Mouse (Mus musculus): ENCODE data around the gene Fat3. TPM values are rescaled to one million over a fixed set of nuclear protein-coding genes. Genes with fewer than 3 reads are reported as not detected.

The Fat3 gene
- polyA plus RNA-seq, 1 experiment from 2014 or later = 1.8 TPM

- 82% methylated on average over 3 of the region's 3 CpGs for WGBS
- no peak overlapping the region for H3K4me2 ChIP-seq (ENCODE audit: low read length)
- H3K27ac ChIP-seq (replicated peaks in 1 of 2; ENCODE audit: control insufficient read depth in 1 of 2, insufficient read depth in 1 of 2, low read depth in 2 of 2, low read length in 2 of 2) = no peak overlapping the region
- no peaks in the 10 kb centered on the region for H3K9me3 ChIP-seq (ENCODE audit: control insufficient read depth, low read length)
- ATAC-seq (ENCODE audit: insufficient number of reproducible peaks, insufficient read depth, low FRiP score, low read depth) = no peak
- H3K4me3 ChIP-seq (ENCODE audit: control insufficient read depth in 1 of 2, insufficient read depth in 1 of 2, low read depth in 1 of 2, low read length in 2 of 2) = no peak overlapping the region
- no peaks in the 10 kb centered on the region for H3K36me3 ChIP-seq (ENCODE audit: control insufficient read depth, insufficient read depth, low read length)
- H3K9ac ChIP-seq (ENCODE audit: low read length) = no peak overlapping the region
- H3K27me3 ChIP-seq (ENCODE audit: control insufficient read depth, insufficient read depth, low read length) = no peaks in the 10 kb centered on the region
- no peaks in the 10 kb centered on the region for H3K4me1 ChIP-seq (ENCODE audit: control insufficient read depth in 2 of 2, insufficient read depth in 2 of 2, low read length in 2 of 2)
These were observed 137.4 kb downstream of the Fat3 start for GRCm38 (mm10) chr9:16363713-16364112.

GRCm38 (mm10) chr9:16361811-16362210, 139.3 kb downstream of the Fat3 start:
- WGBS = 19% methylated on average over 5 of the region's 5 CpGs
- no peaks in the 10 kb centered on the region for H3K27me3 ChIP-seq (ENCODE audit: control insufficient read depth, insufficient read depth, low read length)
- H3K4me1 ChIP-seq (ENCODE audit: control insufficient read depth in 2 of 2, insufficient read depth in 2 of 2, low read length in 2 of 2) = no peaks in the 10 kb centered on the region

GRCm38 (mm10) chr9:16356636-16357035, 144.4 kb downstream of the Fat3 start:
- no peak overlapping the region for H3K27ac ChIP-seq (replicated peaks in 1 of 2; ENCODE audit: control insufficient read depth in 1 of 2, insufficient read depth in 1 of 2, low read depth in 2 of 2, low read length in 2 of 2)
- H3K4me1 ChIP-seq (ENCODE audit: control insufficient read depth in 2 of 2, insufficient read depth in 2 of 2, low read length in 2 of 2) = no peaks in the 10 kb centered on the region
- no peaks in the 10 kb centered on the region for H3K9me3 ChIP-seq (ENCODE audit: control insufficient read depth, low read length)
- ATAC-seq (ENCODE audit: insufficient number of reproducible peaks, insufficient read depth, low FRiP score, low read depth) = no peak
- no peak overlapping the region for H3K4me3 ChIP-seq (ENCODE audit: control insufficient read depth in 1 of 2, insufficient read depth in 1 of 2, low read depth in 1 of 2, low read length in 2 of 2)
- no peaks in the 10 kb centered on the region for H3K36me3 ChIP-seq (ENCODE audit: control insufficient read depth, insufficient read depth, low read length)
- H3K27me3 ChIP-seq (ENCODE audit: control insufficient read depth, insufficient read depth, low read length) = no peaks in the 10 kb centered on the region
- no peak overlapping the region for H3K9ac ChIP-seq (ENCODE audit: low read length)
- no peak overlapping the region for H3K4me2 ChIP-seq (ENCODE audit: low read length)
- 77% methylated on average over 4 of the region's 4 CpGs for WGBS

More at GRCm38 (mm10) chr9:16361811-16362210, 139.3 kb downstream of the Fat3 start:
- Histone ChIP-seq H3K9ac (ENCODE audit: low read length) (no peak overlapping the region), H3K4me2 (ENCODE audit: low read length) (no peak overlapping the region), H3K27ac (replicated peaks in 1 of 2; ENCODE audit: control insufficient read depth in 1 of 2, insufficient read depth in 1 of 2, low read depth in 2 of 2, low read length in 2 of 2) (no peak overlapping the region), H3K36me3 (ENCODE audit: control insufficient read depth, insufficient read depth, low read length) (no peaks in the 10 kb centered on the region), H3K9me3 (ENCODE audit: control insufficient read depth, low read length) (no peaks in the 10 kb centered on the region), H3K4me3 (ENCODE audit: control insufficient read depth in 1 of 2, insufficient read depth in 1 of 2, low read depth in 1 of 2, low read length in 2 of 2) (no peak overlapping the region)
- ATAC-seq (ENCODE audit: insufficient number of reproducible peaks, insufficient read depth, low FRiP score, low read depth) = no peak

DNA sequence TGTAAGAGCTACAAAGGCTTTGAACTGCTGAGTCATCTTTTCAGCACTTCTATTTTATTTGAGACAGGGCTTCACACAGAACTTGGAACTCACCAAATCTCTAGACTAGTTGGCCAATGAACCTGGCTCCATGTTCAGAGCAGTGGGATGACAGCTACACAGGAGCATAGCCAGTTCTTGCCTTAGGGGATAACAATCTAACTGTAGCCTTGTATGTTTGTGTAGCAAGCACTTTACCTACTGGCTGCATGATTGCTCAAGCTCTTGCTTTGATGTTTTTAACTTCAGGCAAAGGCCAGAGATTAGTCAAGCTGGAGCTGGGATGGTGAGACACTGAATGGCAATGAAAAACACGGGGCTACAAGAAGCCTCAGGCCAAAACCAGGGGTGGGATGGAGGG, 146.2 kb downstream of the Fat3 start:
- H3K9ac ChIP-seq (ENCODE audit: low read length) = no peak overlapping the region
- H3K27ac ChIP-seq (replicated peaks in 1 of 2; ENCODE audit: control insufficient read depth in 1 of 2, insufficient read depth in 1 of 2, low read depth in 2 of 2, low read length in 2 of 2) = no peak overlapping the region
- no peak overlapping the region for H3K4me3 ChIP-seq (ENCODE audit: control insufficient read depth in 1 of 2, insufficient read depth in 1 of 2, low read depth in 1 of 2, low read length in 2 of 2)
- H3K9me3 ChIP-seq (ENCODE audit: control insufficient read depth, low read length) = no peaks in the 10 kb centered on the region
- H3K4me1 ChIP-seq (ENCODE audit: control insufficient read depth in 2 of 2, insufficient read depth in 2 of 2, low read length in 2 of 2) = no peaks in the 10 kb centered on the region
- H3K27me3 ChIP-seq (ENCODE audit: control insufficient read depth, insufficient read depth, low read length) = no peaks in the 10 kb centered on the region
- H3K36me3 ChIP-seq (ENCODE audit: control insufficient read depth, insufficient read depth, low read length) = no peaks in the 10 kb centered on the region
- 18% methylated on average over 1 of the region's 1 CpGs for WGBS
- no peak for ATAC-seq (ENCODE audit: insufficient number of reproducible peaks, insufficient read depth, low FRiP score, low read depth)
- no peak overlapping the region for H3K4me2 ChIP-seq (ENCODE audit: low read length)

DNA sequence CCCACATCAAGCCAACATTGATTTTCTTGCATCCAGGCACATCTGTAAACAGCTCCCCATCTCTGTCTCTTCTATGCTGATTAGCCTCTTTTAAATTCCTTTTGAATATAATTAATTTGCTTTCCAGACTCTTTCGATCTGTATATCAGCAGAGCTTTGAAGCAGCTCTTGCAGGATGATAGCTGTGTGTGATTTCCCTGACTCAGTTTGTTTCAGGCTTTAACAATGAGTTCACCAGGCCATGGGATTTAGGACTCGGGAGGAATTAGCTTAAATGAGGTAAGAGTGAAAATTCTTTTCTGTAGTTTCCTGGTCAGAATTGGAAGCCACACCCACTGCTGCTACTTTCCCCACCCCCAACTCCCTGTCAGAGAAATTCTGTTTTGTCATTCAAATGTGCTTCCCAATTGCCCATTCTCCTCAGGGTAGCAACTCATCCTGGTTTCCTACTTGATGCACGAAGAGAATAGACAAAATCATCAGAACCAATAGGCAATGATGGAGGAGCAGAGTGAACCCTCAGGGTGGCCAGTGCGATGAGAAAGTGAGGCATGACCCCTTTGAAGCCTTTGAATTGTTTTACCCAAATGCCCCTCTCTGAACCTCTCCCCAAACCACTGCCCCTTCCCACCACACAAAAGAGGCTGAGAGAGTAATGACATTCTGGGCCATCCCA, 147.9 kb downstream of the Fat3 start:
- Histone ChIP-seq H3K9me3 (ENCODE audit: control insufficient read depth, low read length) (no peaks in the 10 kb centered on the region), H3K4me2 (ENCODE audit: low read length) (no peak overlapping the region), H3K36me3 (ENCODE audit: control insufficient read depth, insufficient read depth, low read length) (no peaks in the 10 kb centered on the region), H3K9ac (ENCODE audit: low read length) (no peak overlapping the region), H3K4me3 (ENCODE audit: control insufficient read depth in 1 of 2, insufficient read depth in 1 of 2, low read depth in 1 of 2, low read length in 2 of 2) (no peak overlapping the region), H3K27me3 (ENCODE audit: control insufficient read depth, insufficient read depth, low read length) (no peaks in the 10 kb centered on the region), H3K27ac (replicated peaks in 1 of 2; ENCODE audit: control insufficient read depth in 1 of 2, insufficient read depth in 1 of 2, low read depth in 2 of 2, low read length in 2 of 2) (no peak overlapping the region), H3K4me1 (ENCODE audit: control insufficient read depth in 2 of 2, insufficient read depth in 2 of 2, low read length in 2 of 2) (no peaks in the 10 kb centered on the region)
- no peak for ATAC-seq (ENCODE audit: insufficient number of reproducible peaks, insufficient read depth, low FRiP score, low read depth)
- 53% methylated on average over 4 of the region's 4 CpGs for WGBS

DNA sequence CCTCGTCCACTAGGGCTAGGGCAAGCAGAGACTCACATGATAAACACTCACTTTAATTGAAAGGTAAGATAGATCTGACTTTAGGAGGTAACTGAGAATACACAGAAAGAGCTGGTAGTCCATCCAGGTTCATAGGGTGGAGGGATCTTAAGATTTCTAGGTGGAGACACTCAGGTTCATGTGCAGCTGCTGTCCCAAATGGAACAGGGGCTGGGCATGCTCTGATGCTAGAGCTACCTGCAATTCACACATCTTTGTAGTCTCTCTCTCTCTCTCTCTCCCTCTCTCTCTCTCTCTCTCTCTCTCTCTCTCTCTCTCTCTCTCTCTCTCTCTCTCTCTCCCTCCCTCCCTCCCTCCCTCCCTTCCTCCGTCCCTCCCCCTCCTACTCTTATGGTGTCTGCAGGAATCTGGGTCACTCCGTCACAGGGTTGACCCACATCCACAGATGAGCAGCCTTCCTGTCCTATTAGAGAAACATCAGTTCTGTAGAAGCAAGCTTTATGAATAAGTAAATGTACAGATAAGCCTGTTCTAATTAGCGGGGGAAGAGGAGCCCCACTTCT, 148.5 kb downstream of the Fat3 start:
- ATAC-seq (ENCODE audit: insufficient number of reproducible peaks, insufficient read depth, low FRiP score, low read depth) = no peak
- no peaks in the 10 kb centered on the region for H3K36me3 ChIP-seq (ENCODE audit: control insufficient read depth, insufficient read depth, low read length)
- no peaks in the 10 kb centered on the region for H3K4me1 ChIP-seq (ENCODE audit: control insufficient read depth in 2 of 2, insufficient read depth in 2 of 2, low read length in 2 of 2)
- H3K4me2 ChIP-seq (ENCODE audit: low read length) = no peak overlapping the region
- H3K4me3 ChIP-seq (ENCODE audit: control insufficient read depth in 1 of 2, insufficient read depth in 1 of 2, low read depth in 1 of 2, low read length in 2 of 2) = no peak overlapping the region
- no peak overlapping the region for H3K9ac ChIP-seq (ENCODE audit: low read length)
- no peak overlapping the region for H3K27ac ChIP-seq (replicated peaks in 1 of 2; ENCODE audit: control insufficient read depth in 1 of 2, insufficient read depth in 1 of 2, low read depth in 2 of 2, low read length in 2 of 2)
- no peaks in the 10 kb centered on the region for H3K9me3 ChIP-seq (ENCODE audit: control insufficient read depth, low read length)
- WGBS = 59% methylated on average over 4 of the region's 4 CpGs
- H3K27me3 ChIP-seq (ENCODE audit: control insufficient read depth, insufficient read depth, low read length) = no peaks in the 10 kb centered on the region

- Histone ChIP-seq H3K4me3 (ENCODE audit: control insufficient read depth in 1 of 2, insufficient read depth in 1 of 2, low read depth in 1 of 2, low read length in 2 of 2) (no peak overlapping the region), H3K9ac (ENCODE audit: low read length) (no peak overlapping the region), H3K4me1 (ENCODE audit: control insufficient read depth in 2 of 2, insufficient read depth in 2 of 2, low read length in 2 of 2) (peaks cover 3 to 4% of the 10 kb centered on the region in 2 experiments; a peak in 3 of 4 replicates), H3K27ac (replicated peaks in 1 of 2; ENCODE audit: control insufficient read depth in 1 of 2, insufficient read depth in 1 of 2, low read depth in 2 of 2, low read length in 2 of 2) (no peak overlapping the region), H3K9me3 (ENCODE audit: control insufficient read depth, low read length) (no peaks in the 10 kb centered on the region), H3K27me3 (ENCODE audit: control insufficient read depth, insufficient read depth, low read length) (peaks cover 6% of the 10 kb centered on the region), H3K4me2 (ENCODE audit: low read length) (no peak overlapping the region), H3K36me3 (ENCODE audit: control insufficient read depth, insufficient read depth, low read length) (no peaks in the 10 kb centered on the region)
- WGBS = 80% methylated on average over 11 of the region's 11 CpGs
- ATAC-seq (ENCODE audit: insufficient number of reproducible peaks, insufficient read depth, low FRiP score, low read depth) = no peak
These were observed 155.9 kb downstream of the Fat3 start for GRCm38 (mm10) chr9:16344902-16345855.
